Mouse (Mus musculus): Measurements from ENCODE around the gene Cxcr5.

DNA sequence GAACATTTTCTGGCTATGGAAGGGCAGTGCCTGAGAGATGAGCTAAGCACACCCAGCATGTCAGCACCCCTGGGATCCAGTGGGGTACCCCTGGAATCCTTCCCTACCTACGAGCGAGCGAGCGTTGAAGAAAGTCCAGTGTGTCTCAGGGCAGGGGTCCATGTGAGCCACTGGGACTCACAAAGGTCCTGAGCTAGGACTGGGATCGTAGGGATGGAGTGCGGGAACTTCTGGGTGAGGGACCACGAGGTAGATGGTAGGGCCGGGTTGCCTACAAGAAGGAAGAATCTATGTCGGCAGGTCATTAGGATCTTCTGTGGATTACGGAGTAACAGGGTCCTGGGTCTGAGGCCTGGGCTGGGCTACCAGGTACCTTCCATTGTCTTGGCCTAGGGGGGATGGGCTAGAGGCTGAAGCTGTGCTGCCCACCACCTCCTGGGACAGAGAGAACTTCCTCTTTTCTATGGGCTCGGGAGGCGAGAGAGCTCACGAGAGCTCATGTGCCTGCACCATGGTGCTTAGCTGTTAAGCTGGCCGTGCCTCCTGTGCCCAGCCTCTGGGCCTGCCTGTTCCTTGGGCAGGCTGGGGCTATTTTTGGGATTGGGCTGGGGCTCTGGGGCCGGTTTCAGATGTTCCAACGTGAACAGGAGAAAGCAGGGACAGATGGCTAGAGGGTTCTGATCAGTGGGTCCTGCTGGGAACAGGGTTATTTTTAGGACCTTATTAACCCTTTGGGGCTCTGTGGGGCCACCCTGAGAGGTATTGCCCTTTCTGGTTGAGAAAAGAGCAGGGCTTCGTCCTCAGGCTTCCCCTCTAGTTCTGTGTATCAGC is 68.8 kb downstream of the Cxcr5 start:
- TF ChIP-seq GATA1 (IDR thresholded peaks at IDR 0.05; ENCODE audit: borderline replicate concordance, low read length) (no peak), FLI1 (IDR thresholded peaks at IDR 0.05; ENCODE audit: low read length) (no peak)

All from megakaryocyte, embryonic 14.5 days (primary cell).